Mouse (Mus musculus) heart, postnatal 25 days (tissue): ENCODE results near the gene Pde4b. TPM values are rescaled to one million over a fixed set of nuclear protein-coding genes. Genes with fewer than 3 reads are reported as not detected.

Experiments used
- total RNA-seq, 2 experiments: library from RNA; stranded (reverse); gene quantifications; 2 replicates each; pipeline ENCODE4 v1.2.3; 2021

Pde4b gene
- total RNA-seq, 2 experiments from 2014 or later: 24.3 to 34.2 TPM

Other genes starting within 250 kb of the Pde4b start
- gene B020004J07Rik, start 243.5 kb upstream of the Pde4b start, total RNA-seq: not detected
- gene C130073F10Rik, start 193.8 kb upstream of the Pde4b start, total RNA-seq: not detected
- gene Gm12800, start 178.4 kb upstream of the Pde4b start, total RNA-seq: not detected
- gene Gm12794, start 147.1 kb upstream of the Pde4b start, total RNA-seq: not detected
- gene Gm12790, start 106.5 kb upstream of the Pde4b start, total RNA-seq: not detected
- not detected for gene Gm12789, start 100.9 kb upstream of the Pde4b start, total RNA-seq